Mouse (Mus musculus): ENCODE results near the gene Zscan4e.
"Not testable (repeated sequence)": the region's sequence is repeated elsewhere in the genome, so short reads cannot be mapped to it uniquely, and the experiment has no call there.

The Zscan4e gene

DNA sequence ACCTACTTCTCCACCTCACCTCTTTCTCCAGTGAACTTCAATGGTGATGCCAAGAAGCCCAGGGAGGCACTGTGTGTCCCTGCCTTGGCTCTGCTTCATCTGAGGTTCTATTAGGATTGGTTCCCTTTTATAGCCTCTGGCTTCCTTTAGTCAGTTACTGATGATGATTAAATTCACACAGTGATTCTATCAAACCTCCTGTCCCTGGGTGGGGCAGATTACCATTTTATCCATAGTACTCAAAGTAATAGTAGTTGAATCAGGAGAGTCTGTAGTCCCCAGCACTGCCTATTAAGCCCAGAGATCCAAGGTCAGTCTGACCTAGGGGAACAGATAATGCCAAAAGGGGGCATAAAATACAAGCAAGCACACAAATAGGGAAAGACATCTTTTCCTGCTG lies at the start of gene Zscan4e:
Gene Zscan4e (minus strand): TSS at position 101 of the 400 bp plus-strand sequence.
- DNase-seq (ENCODE audit: low spot score in 2 of 2): not testable (repeated sequence)
